Mouse (Mus musculus) heart, embryonic 13.5 days (tissue): ENCODE data around the gene Gimap5. TPM values are rescaled to one million over a fixed set of nuclear protein-coding genes. Genes with fewer than 3 reads are reported as not detected.

Experiments used
- ATAC-seq: fragments of 200-750 bp; cut with Nextera tagmentation; 2 replicates; pipeline ENCODE4 v1.8.0; 2017; ENCODE audit warnings: moderate TSS enrichment; ENCODE audit not compliant: insufficient number of reproducible peaks, low FRiP score, low TSS enrichment; ENCODE audit errors: extremely low read depth
- H3K27ac ChIP-seq: fragments of 300-500 bp; sonication (generic); replicated peaks from 2 replicates; pipeline ENCODE4 v1.5.1; 2015; ENCODE audit warnings: moderate library complexity, mild to moderate bottlenecking, inconsistent platforms
- H3K27me3 ChIP-seq: fragments of 300-500 bp; sonication (generic); replicated peaks from 2 replicates; pipeline ENCODE4 v1.6.1; 2015; ENCODE audit warnings: mild to moderate bottlenecking, inconsistent platforms
- H3K36me3 ChIP-seq: fragments of 300-500 bp; sonication (generic); 2 replicates; pipeline ENCODE4 v1.6.1; 2015; ENCODE audit warnings: mild to moderate bottlenecking, inconsistent platforms
- H3K4me1 ChIP-seq: fragments of 300-500 bp; sonication (generic); 2 replicates; pipeline ENCODE4 v1.6.1; 2015; ENCODE audit warnings: inconsistent platforms
- H3K4me2 ChIP-seq: fragments of 300-500 bp; sonication (generic); 2 replicates; pipeline ENCODE4 v1.6.1; 2015; ENCODE audit warnings: inconsistent platforms, mild to moderate bottlenecking, moderate library complexity
- H3K4me3 ChIP-seq: fragments of 300-500 bp; sonication (generic); 2 replicates; pipeline ENCODE4 v1.5.1; 2015; ENCODE audit warnings: moderate library complexity, mild to moderate bottlenecking, inconsistent platforms
- H3K9ac ChIP-seq: fragments of 300-500 bp; sonication (generic); 2 replicates; pipeline ENCODE4 v1.6.1; 2015; ENCODE audit warnings: inconsistent platforms, mild to moderate bottlenecking, moderate library complexity
- H3K9me3 ChIP-seq: fragments of 300-500 bp; sonication (generic); 2 replicates; pipeline ENCODE4 v1.6.1; 2016; ENCODE audit warnings: inconsistent platforms
- WGBS: fragments of 180-500 bp; shearing (Covaris S2); methylation state at CpG from one replicate; pipeline ENCODE4 v1.1.7; 2015; ENCODE audit warnings: mixed read lengths; 5-methylcytosine and 5-hydroxymethylcytosine counted together
- polyA plus RNA-seq: library from polyadenylated mRNA; unstranded; fragments of >200 nt; fragmentation: Nextera tagmentation; extraction: Ambion mirVana; gene quantifications from 2 replicates; pipeline ENCODE4 v1.2.1, GENCODE M21; 2015

Gene Gimap5
- 7.2 and 8.2 TPM in 2 replicates for polyA plus RNA-seq

DNA sequence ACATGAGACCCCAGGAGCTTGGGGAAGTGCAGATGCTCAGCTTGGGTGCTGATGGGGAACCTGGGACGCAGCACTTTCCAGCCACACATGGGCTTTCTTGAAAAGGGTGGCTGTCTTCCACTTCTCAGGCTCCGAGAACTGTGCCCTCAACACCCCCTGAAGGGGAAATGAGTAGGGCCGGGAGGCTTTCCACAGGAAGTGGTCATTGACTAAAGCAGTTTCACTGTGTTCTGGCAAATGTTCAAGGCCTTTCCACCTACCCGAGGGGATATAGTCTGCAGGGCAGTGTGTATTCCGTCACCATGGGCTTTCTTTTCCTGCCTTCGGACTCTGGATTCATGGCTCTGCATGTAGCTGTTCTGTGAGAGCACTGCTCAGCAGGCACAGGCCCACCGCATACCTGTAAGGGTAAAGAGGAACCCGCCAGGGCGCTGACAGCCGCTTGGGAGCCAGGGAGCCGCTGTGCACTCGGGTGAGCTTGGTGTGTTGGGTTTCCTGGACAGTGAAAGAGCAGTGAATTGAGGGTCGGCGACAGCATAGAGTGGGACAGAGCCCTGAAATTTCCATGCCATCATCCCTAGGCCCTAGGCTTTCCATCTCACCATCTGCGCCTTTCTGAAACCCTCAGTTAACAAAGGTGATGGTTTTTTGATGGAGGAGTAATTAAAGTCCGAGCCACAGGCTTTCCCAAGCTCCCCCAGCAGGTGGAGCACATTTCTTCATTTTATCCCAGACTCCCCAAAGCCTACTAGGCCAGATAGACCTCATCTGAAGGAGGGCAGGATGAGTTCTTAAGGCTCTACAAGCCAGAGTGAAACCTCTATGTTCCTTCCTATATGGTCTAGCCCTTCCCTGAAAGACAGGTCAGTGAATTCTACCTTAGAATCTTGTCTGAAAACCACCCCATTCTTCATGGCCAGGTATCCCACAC lies at the start of gene Gimap5:
Gimap5 (plus strand) TSS at position 239 of the 931 bp plus-strand sequence.
- ATAC-seq, result no peak; the same call in 1 of the 2 replicates
- Histone ChIP-seq H3K4me1 (peaks cover 27% of the 10 kb centered on the region), H3K27ac (peak within 1 kb of the TSS; percentile 79), H3K4me2 (peak within 1 kb of the TSS; percentile 50), H3K27me3 (peaks cover 45% of the 10 kb centered on the region), H3K36me3 (peaks cover 3% of the 10 kb centered on the region; the same call in 1 of the 2 replicates), H3K9ac (peak within 1 kb of the TSS; percentile 63), H3K4me3 (peak within 1 kb of the TSS; percentile 31), H3K9me3 (no peaks in the 10 kb centered on the region)
- WGBS, result 25% methylated on average over 16 of the region's 16 CpGs

DNA sequence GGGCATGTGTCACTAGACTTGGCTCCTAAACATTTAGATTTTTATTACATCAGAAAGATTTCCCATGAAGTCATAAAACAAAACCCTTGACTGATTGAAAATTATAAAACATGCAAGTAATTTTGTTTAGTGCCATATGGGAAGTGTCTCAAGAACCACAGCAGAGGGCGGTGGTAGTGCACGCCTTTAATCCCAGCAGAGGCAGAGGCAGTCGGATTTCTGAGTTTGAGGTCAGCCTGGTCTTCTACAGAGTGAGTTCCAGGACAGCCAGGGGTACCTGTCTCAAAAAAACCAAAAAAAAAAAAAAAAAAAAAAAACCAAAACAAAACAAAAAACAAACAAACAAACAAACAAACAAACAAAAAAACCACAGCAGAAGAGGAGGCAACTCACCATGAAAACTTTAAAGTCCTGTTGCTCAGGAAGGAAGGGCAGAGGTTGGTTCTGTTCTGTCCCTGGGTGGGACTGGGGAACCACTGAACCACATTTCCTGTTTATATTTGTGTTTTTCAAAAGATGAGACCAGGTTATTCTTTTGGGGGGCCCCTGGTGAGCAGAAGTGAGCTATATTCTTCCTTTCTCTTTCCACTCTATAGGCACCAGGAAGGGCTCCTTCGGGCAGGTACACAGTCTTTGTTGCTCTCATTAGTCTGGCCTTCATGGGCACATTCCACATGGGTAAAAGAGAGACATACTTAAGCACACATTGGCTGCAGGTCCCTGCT lies 49.0 kb upstream of the Gimap5 start:
- 63% methylated on average over 4 of the region's 4 CpGs for WGBS
- peak overlapping the region; percentile 29; the same call in 1 of the 2 replicates for H3K27ac ChIP-seq
- H3K27me3 ChIP-seq, result no peaks in the 10 kb centered on the region
- ATAC-seq, result no peak
- no peak overlapping the region for H3K4me3 ChIP-seq
- H3K4me2 ChIP-seq, result no peak overlapping the region
- 0 out of 2 replicates have a peak, but pooled peaks cover 5% of the 10 kb centered on the region for H3K9me3 ChIP-seq
- no peak overlapping the region for H3K9ac ChIP-seq
- H3K36me3 ChIP-seq, result peaks cover 1% of the 10 kb centered on the region; the same call in 1 of the 2 replicates
- 0 out of 2 replicates have a peak, but pooled peaks cover 2% of the 10 kb centered on the region for H3K4me1 ChIP-seq

DNA sequence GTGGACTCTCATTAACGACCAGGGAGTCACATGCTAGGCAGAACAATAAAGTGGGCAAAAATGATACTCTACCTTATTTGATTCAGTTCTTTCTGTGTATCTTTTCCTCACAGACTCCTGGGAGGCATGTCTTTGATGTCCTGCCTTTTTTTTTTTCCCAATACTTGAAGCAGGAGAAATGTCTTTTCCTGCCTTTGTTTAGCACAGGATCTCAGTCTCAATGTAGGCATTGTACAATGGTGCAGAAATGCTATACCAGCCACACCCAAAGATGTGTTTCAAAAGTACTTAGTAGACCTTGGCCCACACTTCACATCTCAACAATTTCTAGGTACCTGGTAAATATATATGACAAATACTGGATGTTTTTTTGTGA lies 48.5 kb upstream of the Gimap5 start:
- H3K27ac ChIP-seq, result peak overlapping the region; percentile 29; the same call in 1 of the 2 replicates
- H3K4me1 ChIP-seq, result 0 out of 2 replicates have a peak, but pooled peaks cover 2% of the 10 kb centered on the region
- H3K36me3 ChIP-seq, result peaks cover 7% of the 10 kb centered on the region; the same call in 1 of the 2 replicates
- H3K4me2 ChIP-seq, result no peak overlapping the region
- no peak overlapping the region for H3K9ac ChIP-seq
- no peak for ATAC-seq
- no peaks in the 10 kb centered on the region for H3K27me3 ChIP-seq
- H3K9me3 ChIP-seq, result 0 out of 2 replicates have a peak, but pooled peaks cover 5% of the 10 kb centered on the region
- H3K4me3 ChIP-seq, result no peak overlapping the region
- WGBS, result 36% methylated on average over 1 of the region's 1 CpGs

DNA sequence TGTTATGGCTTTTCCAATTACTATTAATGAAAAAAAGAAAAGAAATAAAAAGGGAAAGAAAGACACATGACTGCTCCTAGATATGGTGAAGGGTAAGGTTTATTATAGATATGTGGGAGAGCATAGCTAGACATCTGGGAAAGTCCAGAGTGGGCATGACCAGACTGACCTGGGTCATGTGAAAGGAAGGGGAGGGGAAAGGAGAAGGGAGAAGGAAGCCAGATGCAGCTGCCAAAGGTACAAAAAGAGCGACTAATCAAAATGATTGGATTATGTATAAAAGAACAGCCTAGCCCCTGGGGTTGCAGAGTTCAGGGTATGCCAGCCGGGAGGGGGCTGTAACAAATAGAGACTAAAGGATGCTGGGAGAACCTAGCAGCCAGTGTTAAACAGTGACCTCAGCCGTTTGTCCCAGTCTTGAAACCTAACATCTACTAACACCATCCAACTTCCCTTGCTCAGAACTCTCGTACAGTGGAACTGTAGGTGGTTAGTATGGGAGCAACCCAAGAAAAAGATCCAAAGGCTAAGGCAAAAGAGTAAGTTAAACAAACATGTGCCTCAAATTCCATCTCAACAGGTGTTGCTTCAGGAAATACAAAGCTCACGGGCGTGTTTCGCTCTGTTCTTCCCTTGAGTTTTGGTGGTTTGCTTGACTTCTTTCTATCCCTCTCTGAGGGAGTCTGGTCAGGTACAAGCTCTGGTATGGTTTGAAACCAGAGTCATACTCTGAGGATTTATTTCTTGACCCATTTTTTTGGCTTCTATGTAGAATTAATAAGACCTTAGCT lies 47.7 kb upstream of the Gimap5 start:
- H3K4me2 ChIP-seq, result no peak overlapping the region
- no peak overlapping the region for H3K4me3 ChIP-seq
- no peak overlapping the region for H3K9ac ChIP-seq
- ATAC-seq, result no peak
- H3K9me3 ChIP-seq, result 0 out of 2 replicates have a peak, but pooled peaks cover 5% of the 10 kb centered on the region
- peaks cover 7% of the 10 kb centered on the region; the same call in 1 of the 2 replicates for H3K36me3 ChIP-seq
- WGBS, result 69% methylated on average over 7 of the region's 7 CpGs
- peak overlapping the region; percentile 82; the same call in 1 of the 2 replicates for H3K27ac ChIP-seq
- H3K27me3 ChIP-seq, result no peaks in the 10 kb centered on the region
- 0 out of 2 replicates have a peak, but pooled peaks cover 2% of the 10 kb centered on the region for H3K4me1 ChIP-seq

DNA sequence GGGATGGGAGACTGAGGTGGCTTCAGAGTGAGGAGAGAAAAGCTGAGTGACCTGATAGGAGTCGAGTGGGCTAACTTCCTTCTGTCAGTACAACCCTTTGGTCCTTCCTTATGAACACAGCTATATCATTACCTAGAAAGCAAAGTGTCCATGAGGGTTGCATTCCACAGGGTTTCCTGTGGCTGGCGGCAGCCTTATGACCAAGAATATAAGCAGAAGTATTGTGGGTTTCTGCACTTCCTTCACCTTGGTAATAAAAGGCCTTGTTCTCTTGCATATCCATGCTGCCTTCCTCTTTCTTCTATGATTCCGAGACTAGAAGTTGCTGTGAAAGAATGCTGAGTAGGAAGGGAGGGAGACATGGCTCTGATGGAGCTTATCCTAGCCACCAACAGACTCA lies 47.1 kb upstream of the Gimap5 start:
- WGBS, result 53% methylated on average over 3 of the region's 3 CpGs
- H3K4me2 ChIP-seq, result no peak overlapping the region
- peak overlapping the region; percentile 82 for H3K27ac ChIP-seq
- H3K9me3 ChIP-seq, result 0 out of 2 replicates have a peak, but pooled peaks cover 5% of the 10 kb centered on the region
- no peak for ATAC-seq
- H3K9ac ChIP-seq, result no peak overlapping the region
- no peak overlapping the region for H3K4me3 ChIP-seq
- 0 out of 2 replicates have a peak, but pooled peaks cover 2% of the 10 kb centered on the region for H3K4me1 ChIP-seq
- H3K27me3 ChIP-seq, result no peaks in the 10 kb centered on the region
- H3K36me3 ChIP-seq, result peaks cover 7% of the 10 kb centered on the region; the same call in 1 of the 2 replicates

DNA sequence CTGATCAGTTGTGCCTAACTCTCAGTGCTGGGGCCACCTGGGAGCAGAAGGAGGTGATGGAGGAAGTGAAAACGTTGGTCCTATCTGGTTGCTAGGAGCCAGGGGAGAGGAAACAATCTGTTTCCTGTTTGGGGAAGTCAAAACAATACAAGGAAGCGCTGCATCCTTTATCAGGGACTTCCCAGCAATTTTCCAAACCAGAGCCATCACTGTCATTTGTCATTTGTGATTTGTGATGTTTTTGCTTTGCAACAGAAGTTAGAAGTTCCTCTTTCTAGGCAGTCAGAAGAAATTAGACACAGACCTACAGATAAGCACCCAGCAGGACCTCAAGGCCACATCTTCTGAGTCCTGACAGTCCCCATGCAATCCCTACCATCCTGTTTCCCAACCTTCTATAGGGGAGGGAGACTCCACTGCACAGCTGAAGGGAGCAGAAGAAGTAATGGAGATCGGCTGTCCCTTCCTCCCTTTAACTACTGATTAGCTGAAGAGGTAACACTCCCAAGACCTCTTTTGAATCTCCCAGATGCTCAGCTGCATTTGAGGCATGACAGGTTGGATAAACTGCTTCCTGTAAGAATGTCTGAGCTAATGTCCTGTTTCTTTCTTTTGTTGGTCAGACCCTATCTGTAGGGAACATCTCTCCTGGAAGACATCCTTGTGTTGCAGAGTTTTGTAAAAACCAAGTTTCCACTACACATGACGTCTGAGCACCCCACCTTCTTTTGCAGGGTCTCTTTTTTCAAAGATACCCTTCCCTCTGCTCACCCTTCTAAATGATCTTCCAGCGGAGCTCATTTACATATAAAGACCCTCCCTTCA lies 45.5 kb upstream of the Gimap5 start:
- H3K27me3 ChIP-seq, result no peaks in the 10 kb centered on the region
- no peak overlapping the region for H3K9ac ChIP-seq
- no peak overlapping the region for H3K4me3 ChIP-seq
- peak; percentile 31; the same call in 1 of the 2 replicates for ATAC-seq
- H3K4me2 ChIP-seq, result no peak overlapping the region
- peaks cover 11% of the 10 kb centered on the region for H3K36me3 ChIP-seq
- 0 out of 2 replicates have a peak, but pooled peaks cover 2% of the 10 kb centered on the region for H3K4me1 ChIP-seq
- 33% methylated on average over 5 of the region's 5 CpGs for WGBS
- no peaks in the 10 kb centered on the region for H3K9me3 ChIP-seq
- peak overlapping the region; percentile 82 for H3K27ac ChIP-seq

DNA sequence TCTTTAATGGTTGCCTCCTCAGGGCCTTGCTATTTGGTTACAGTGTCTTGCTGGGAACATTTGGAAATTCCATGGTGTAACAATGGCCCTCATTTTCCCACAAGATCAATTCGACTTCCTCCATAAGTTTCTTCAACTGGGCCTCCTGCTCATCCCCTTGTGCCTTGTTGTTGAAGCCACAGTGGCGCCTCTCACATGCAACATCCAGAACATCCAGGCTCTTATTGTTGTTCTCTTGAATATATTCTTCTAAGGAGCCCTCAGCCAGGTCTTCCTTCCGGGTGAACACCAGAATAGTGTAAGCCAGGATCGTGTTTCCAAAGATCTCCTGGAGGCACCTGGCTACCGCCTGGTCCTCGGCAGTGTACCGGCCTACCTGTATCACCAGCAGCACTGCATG lies 43.9 kb upstream of the Gimap5 start:
- peaks cover 11% of the 10 kb centered on the region for H3K36me3 ChIP-seq
- no peaks in the 10 kb centered on the region for H3K27me3 ChIP-seq
- no peak overlapping the region for H3K4me3 ChIP-seq
- 74% methylated on average over 7 of the region's 7 CpGs for WGBS
- H3K4me2 ChIP-seq, result no peak overlapping the region
- H3K4me1 ChIP-seq, result 0 out of 2 replicates have a peak, but pooled peaks cover 2% of the 10 kb centered on the region
- H3K27ac ChIP-seq, result peak overlapping the region; percentile 76
- no peak overlapping the region for H3K9ac ChIP-seq
- no peak for ATAC-seq
- no peaks in the 10 kb centered on the region for H3K9me3 ChIP-seq

DNA sequence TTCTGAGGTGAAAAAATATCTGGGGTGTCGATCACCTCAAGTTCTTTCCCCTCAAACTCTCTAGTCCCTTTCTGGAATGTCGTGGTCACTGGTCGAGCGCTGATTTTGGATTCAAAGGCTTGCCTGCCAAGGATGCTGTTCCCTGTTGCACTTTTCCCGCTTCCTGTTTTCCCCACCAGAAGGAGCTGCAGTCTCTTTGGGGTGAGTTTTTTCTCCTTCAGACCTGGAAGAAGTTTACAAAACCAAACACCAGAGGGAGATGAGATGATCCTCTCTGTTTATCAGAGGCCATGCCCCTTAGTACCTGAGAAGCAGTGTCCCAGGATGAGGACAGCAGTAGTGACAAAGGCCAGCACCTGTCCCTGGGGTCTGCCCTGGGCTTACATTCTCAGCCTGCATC lies 43.4 kb upstream of the Gimap5 start:
- ATAC-seq, result no peak
- no peak overlapping the region for H3K4me2 ChIP-seq
- no peak overlapping the region for H3K4me3 ChIP-seq

DNA sequence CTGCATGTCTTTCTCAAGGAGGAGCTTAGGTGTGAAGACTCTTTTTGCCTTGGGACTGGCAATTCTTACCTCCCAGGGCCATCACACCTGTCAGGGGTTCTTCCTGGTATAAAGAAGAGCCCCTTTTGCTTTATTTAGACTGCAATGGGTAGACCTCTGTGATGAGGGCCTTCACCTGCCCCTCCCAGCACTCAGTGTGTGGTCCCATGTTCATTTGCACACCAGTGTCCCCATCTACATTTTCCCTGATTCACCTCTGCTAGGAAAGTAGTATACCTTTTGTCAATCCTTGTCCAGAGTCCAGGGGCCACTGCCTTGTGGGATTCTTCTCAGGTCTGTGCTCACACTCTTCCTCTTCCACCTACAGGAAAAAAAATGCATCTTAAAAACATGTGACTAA lies 41.9 kb upstream of the Gimap5 start:
- H3K27ac ChIP-seq, result no peak overlapping the region
- no peak overlapping the region for H3K4me3 ChIP-seq
- no peak for ATAC-seq

More for the DNA sequence above, 43.4 kb upstream of the Gimap5 start:
- peak overlapping the region; percentile 76 for H3K27ac ChIP-seq
- H3K9ac ChIP-seq, result no peak overlapping the region
- peaks cover 11% of the 10 kb centered on the region for H3K36me3 ChIP-seq
- H3K4me1 ChIP-seq, result 0 out of 2 replicates have a peak, but pooled peaks cover 2% of the 10 kb centered on the region
- H3K9me3 ChIP-seq, result no peaks in the 10 kb centered on the region
- 58% methylated on average over 5 of the region's 5 CpGs for WGBS
- no peaks in the 10 kb centered on the region for H3K27me3 ChIP-seq

DNA sequence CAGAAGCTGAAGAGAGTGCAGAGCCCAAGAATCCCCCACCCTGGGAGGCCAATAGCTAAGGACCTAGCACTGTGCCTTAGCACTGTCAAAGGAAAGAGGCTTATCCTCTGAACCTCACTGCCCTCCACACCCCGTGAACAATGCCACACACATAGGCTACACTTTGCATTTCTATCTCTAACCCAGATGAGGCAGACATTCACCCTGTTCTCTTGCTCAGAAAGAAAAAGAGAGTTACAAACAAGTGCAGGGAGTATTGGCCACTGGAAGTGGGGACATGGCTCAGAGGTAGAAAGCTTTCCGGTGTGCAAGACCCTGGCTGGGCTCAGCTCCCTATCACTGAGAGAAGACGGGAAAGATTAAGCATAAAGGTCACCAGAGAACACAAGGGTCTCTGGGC lies 39.9 kb upstream of the Gimap5 start:
- H3K4me3 ChIP-seq, result peak overlapping the region; percentile 40
- no peaks in the 10 kb centered on the region for H3K4me1 ChIP-seq
- peak overlapping the region; percentile 68 for H3K27ac ChIP-seq
- peak overlapping the region; percentile 61 for H3K9ac ChIP-seq
- no peaks in the 10 kb centered on the region for H3K27me3 ChIP-seq
- H3K36me3 ChIP-seq, result peaks cover 11% of the 10 kb centered on the region
- no peaks in the 10 kb centered on the region for H3K9me3 ChIP-seq
- WGBS, result 40% methylated on average over 3 of the region's 3 CpGs
- peak overlapping the region; percentile 48 for H3K4me2 ChIP-seq
- no peak for ATAC-seq

More for the DNA sequence above, 41.9 kb upstream of the Gimap5 start:
- Histone ChIP-seq H3K36me3 (peaks cover 11% of the 10 kb centered on the region), H3K9ac (no peak overlapping the region), H3K4me2 (no peak overlapping the region), H3K4me1 (0 out of 2 replicates have a peak, but pooled peaks cover 2% of the 10 kb centered on the region), H3K27me3 (no peaks in the 10 kb centered on the region), H3K9me3 (no peaks in the 10 kb centered on the region)
